Mouse (Mus musculus) embryo, embryonic 11.5 days (tissue): ENCODE results near the gene Pik3r1.

Source experiments
- DNase-seq: peaks from one replicate; pipeline ENCODE4 v3.0.0-alpha.2; 2012; ENCODE audit warnings: low read depth, low spot score

Pik3r1 gene

DNA sequence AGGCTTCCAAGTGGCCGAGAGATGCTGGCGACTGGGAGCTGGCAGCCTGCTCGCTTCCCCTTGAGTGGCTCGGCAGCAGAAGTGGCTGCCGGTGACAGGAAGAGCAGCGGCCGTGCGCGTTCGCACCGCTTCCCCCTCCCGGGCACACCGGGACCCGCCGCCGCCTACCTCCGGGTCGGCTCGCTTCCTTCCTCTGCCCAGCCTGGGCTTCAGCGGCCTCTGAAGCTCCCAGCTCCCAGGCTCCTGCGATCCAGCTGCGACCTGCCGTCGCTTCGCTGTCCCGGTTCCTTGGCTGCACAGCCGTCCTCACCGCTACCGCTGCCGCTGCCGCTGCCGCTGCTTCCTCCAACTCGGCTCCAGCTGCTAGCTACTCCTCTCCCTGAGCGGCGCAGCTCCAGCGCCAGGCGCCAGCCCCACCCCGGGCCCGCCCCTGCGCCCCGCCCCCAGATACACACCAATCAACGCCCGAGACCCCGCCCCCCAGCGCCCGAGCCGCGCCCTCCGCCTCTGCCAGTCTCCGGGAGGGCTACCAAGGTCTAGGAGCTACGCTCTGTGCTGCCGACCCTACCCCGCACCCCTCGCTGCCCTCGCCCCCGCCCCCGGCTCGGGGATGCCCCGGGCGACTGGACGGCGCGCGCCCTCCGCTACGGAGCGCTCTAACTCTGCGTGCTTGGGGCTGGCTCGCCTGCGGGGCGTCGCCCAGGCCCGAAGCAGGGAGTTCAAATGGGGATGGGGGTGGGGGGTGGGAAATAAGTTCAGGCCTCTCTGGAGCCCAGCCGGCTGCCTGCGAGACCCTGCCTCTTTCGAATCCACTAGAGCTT lies at the start of gene Pik3r1:
Gene Pik3r1, minus strand, starts transcription at position 409 of the 821 bp plus-strand sequence.
- DNase-seq: peak; percentile 90

GRCm38 (mm10) chr13:101813267-101813900 lies 45.4 kb upstream of the Pik3r1 start:
- DNase-seq: peak; percentile 61

GRCm38 (mm10) chr13:101812341-101812740 lies 44.3 kb upstream of the Pik3r1 start:
- DNase-seq: no peak

DNA sequence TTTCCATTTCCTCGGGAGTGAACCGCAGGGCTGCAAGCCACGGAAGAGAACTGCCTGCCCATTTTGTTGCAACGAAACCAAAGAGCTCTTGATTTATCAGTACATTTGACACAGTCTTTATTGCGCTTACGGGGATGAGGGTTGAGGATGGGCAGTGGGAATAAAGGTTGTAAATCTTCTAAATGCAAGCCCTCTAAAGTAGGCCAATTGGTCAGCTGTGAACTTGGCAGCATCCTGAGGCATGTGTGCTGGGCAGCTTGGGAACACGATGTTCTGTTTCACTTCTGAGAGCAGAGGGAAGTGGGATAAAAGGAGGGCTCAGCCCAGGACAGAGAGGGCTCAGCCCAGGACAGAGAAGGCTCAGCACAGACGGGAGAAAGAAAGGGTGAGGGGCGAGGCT lies 43.9 kb upstream of the Pik3r1 start:
- DNase-seq: no peak

GRCm38 (mm10) chr13:101810667-101811066 lies 42.6 kb upstream of the Pik3r1 start:
- no peak for DNase-seq

DNA sequence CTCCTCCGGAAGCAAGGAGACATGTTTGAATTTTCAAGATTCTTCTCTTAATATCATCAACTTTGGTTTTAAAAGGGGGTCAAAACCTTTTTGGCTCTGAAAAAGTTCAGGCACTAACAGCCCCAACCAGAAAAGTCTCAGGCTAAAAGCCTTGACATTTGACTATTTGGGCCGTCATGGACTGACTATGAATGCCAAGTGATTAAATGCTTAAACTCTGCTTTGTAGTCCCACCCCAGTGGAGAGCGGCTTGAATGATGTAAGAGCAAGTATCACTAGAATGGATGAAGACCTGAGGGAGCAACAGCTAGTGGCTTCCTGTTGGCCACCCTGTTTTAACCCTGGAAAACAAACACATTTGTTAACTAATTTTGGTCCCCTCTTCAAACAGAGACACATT lies 41.8 kb upstream of the Pik3r1 start:
- no peak for DNase-seq

GRCm38 (mm10) chr13:101805559-101806091 lies 37.6 kb upstream of the Pik3r1 start:
- no peak for DNase-seq

DNA sequence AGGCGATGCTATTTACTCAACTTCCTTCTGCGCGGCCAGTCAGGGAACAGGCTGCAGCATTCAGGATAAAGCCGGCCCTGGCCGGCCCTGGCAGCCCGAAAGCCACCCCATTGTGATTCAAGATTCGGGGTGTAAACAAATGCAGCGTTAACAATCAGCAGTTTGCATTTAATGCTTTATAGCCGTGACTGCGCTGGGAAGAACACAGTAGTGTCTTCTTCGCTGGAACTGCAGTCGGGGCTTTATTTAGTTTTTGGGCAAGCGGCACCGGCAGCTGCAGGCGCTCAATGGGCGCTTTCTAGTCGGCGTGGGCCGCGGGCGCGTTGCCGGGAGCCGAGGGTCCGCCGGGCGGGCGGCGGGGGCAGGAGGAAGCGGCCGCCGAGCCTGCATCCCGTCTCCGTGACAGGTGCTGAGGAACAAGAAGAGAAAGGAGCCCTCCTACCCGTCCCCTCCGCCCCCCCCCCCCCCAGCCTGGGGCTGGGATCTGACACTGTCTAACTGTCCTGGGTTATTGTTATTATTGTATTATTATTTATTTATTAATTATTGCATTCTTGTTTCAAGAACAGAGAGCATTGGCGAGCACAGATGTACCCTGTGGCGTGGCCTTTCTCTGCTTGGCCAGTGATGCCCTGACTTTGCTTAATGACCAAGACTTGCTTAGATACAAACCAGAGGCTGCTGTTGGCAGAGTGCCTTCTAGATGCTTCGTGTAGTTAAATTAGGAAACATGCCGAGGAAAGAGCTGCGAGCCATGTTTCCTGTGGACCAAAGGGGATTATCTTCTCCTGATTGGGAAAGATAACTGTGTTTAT lies 33.6 kb upstream of the Pik3r1 start:
- DNase-seq: peak; percentile 45

- DNase-seq: no peak
These were observed 32.9 kb upstream of the Pik3r1 start for GRCm38 (mm10) chr13:101800833-101801371.

GRCm38 (mm10) chr13:101800021-101800596 lies 32.1 kb upstream of the Pik3r1 start:
- no peak for DNase-seq

- no peak for DNase-seq
These were observed 31.3 kb upstream of the Pik3r1 start for GRCm38 (mm10) chr13:101799318-101799717.

DNA sequence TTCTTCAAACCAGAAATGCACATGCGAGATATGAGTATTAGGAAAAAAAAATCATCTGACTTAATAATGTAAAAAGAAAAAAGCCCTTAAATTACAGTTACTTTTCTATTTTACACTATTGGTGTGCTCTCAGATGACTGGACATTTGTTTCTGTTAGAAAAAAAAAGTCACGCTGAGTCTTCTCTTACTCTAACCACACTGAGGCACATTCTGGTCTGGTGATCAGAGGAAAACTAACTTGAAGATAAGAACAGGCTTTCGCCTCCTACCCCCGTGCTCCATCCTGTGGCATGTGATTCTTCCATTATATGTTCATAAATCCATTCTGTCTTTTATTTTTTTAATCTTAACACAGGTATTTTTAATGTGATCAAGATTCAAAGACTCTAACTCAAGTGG lies 30.5 kb upstream of the Pik3r1 start:
- no peak for DNase-seq

DNA sequence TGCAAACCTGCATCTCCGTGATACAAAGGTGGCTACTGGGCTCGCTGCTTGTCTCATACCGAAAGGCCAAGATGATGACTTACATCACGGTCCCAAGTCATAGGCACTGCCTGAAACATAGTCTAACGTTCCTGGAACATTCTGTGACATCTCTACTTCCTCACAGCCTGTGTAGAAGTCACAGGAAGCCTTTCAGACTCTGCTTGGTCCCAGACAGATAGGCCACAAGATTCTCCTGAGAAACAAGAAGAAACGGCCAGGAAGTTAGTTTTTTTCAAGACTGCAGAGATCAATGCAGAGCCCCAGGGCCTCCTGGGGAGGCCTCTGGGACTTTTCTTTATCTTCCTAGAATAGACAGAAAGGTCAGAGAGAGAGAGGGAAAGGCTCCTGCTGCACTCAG lies 29.0 kb upstream of the Pik3r1 start:
- DNase-seq: no peak

DNA sequence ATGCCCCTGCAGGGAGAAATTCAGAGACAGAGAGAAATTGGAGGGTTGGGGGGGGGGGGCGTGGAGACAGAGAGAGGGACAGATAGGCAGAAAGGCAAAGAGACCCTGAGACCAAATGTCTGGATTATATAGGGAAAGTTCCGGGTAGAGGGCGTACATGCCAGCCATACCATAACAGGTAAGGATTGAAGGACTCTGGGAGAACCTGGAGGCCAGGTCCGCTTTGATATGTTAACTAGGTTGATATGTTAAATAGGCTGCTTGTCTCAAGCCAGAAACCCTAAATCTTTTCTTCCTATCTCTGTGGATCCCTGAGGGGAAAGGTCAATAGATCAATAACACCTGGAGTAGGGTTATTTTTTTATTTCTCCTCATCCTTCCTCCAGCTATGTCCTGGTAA lies 17.7 kb upstream of the Pik3r1 start:
- no peak for DNase-seq

- DNase-seq: no peak
These were observed 16.8 kb upstream of the Pik3r1 start for GRCm38 (mm10) chr13:101784651-101785289.

GRCm38 (mm10) chr13:101779011-101779410 lies 11.0 kb upstream of the Pik3r1 start:
- DNase-seq: no peak

- no peak for DNase-seq
These were observed 9.8 kb upstream of the Pik3r1 start for GRCm38 (mm10) chr13:101777851-101778250.

- DNase-seq: no peak
These were observed 3.1 kb upstream of the Pik3r1 start for GRCm38 (mm10) chr13:101771071-101771470.

- DNase-seq: no peak
These were observed 1.9 kb upstream of the Pik3r1 start for GRCm38 (mm10) chr13:101769955-101770354.

DNA sequence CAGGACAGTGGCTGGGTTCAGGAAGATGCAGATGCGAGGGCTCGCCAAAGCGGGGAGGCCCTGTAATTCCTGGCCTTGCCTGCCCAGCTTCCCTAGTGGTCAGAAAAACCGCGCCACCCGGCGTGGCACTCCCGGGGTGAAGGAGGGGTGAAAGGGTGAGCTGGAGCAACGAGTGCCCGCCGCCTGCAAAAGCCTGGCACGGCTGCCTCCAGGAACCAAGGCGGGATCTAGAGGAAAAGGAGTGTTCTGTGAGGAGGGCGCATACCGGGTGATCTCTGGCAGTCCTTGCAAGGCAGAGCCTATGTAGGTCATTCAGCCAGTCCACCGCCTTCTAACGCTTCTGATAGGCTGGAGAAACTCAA lies 594 bp upstream of the Pik3r1 start:
- peak; percentile 26 for DNase-seq
